Mouse (Mus musculus) cerebral cortex, adult 2 months (tissue): ENCODE data around the gene Cfap36.

Source experiments
- WGBS: fragments of 180-500 bp; shearing (Covaris S2); methylation state at CpG from one replicate; pipeline ENCODE4 v1.1.7; 2018; 5-methylcytosine and 5-hydroxymethylcytosine counted together

The Cfap36 gene

DNA sequence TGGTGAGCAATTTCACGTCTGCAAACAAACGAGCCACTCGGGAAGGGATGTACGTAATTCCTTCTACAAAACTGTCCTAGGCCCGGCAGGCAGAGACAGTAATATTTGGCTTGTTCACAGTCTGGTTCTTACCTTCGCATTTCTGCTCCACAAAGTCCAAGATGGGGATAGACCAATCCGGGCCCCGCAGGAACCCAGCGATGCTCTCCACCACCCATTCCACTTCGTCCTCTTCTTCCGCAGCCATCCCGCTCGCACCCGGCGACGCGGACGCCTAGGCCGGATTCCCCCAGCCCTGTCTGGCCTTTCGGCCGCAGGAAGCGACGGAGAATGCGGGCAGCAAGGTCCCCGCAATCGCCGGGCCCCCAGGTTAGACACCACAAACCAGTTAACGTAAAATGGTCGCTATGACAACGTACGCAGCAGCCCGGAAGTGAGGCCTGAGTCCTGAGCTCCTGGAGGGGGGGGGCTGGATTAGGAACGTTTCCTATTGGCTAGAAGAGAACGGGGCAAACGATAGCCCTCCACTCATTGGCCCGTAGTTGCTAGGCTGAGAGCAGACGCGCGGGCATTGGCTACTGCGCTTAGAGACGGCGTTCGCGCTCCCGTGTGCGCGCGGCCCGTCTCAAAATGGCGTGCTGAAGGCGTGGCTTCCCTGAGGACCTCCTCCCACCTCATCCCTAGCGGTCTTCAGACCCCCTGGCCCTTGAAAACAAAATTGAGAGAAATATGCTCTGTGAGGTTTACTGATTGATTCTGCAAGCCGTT, at the start of gene Cfap36:
Gene Cfap36, minus strand, starts transcription at position 527 of the 768 bp plus-strand sequence.
- WGBS, result under 1% methylated on average over 53 of the region's 53 CpGs

DNA sequence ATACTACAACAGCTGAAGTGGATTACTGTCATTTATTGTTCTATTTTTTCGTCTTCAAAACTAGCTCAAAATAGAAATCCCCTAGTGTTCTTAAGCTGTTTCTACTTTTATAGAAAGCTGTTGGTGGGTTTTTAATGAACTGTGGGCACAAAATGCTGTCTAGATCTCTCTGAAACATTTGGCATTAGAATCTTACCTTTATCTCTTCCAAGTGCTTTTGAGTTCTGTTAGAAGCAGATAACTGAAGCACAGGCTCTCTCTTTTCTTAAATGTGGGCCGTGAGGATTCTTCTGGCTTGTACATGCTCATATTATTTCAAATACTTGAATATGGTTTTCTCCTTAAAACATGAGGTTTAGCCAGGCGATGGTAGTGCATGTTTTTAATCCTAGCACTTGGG, 27.5 kb upstream of the Cfap36 start:
- WGBS, result 72% methylated on average over 3 of the region's 3 CpGs

DNA sequence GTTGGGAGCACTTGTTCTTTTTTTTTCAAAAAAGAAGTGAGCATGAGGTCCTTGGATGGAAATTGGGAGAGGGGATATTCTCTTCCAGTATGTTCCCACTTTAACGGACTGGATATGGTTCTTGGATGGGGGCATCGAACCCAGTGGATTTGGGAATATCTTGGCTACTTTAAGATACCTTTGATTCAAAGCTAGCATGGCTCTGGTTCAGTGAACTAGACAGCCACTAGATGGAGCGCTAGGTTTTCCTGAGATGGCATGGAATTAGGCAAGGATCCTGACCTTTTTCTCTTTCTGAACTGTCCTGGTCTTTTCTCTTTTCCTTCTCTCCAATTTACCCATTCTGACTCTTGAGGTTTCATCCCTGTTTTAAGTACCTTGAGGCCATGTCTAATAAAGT, 20.6 kb upstream of the Cfap36 start:
- WGBS, result 19% methylated on average over 3 of the region's 3 CpGs

DNA sequence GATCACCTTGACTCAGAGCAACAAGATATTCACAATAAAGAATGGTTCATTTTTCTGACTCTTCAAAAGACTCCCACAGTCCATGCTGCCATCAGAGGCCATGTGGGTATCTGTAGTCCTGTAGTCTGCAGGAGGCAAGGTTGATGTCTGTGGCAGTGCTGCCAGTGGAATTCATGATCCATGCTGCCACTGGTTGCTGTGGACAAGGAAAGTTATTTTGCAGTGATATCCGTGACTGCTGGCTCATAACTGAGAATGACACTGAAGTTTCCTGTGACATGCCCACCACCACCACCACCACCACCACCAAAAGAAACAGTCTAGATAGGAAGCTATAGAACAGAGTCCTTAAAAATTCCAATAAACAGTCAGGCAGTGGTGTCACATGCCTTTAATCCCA, 7.4 kb upstream of the Cfap36 start:
- WGBS, result 88% methylated on average over 1 of the region's 1 CpGs

DNA sequence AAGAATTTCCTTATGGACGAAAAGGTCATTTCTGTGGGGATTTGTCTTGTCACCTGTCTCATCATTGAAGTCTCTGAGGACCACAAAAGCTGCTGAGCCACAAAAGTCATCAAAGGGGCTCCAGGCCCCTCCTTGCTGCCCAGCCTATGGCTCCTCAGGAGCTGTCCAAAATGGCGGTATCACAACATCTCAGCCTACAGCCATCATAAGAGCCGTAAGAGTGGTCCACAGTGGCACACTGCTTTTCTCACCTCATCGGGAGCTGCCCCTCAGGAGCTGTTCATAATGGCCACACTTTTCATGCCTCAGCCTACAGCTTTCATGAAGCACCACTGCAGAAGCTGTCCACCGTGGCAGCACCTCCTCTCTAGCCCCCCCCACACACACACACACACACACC, 1.2 kb upstream of the Cfap36 start:
- 94% methylated on average over 5 of the region's 5 CpGs for WGBS

DNA sequence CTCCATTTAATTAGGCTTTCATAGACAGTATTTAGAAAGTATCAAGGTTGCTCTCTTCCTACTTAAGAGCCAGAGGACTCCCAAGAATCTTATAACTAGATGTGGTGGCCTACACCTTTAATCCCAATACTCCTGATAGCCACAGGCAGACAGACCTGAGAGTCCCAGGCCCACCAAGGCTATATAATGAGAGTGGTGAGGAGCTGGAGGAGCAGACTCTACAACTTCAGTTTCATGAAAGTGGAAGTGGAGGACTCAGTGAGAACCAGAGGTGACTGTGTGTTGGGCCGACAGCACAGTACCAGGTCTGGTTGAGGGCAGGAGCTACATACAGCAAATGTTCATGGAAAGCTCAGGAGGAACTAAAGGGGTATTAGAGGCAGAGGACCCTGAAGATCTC, 516 bp upstream of the Cfap36 start:
- WGBS, result 94% methylated on average over 1 of the region's 1 CpGs

DNA sequence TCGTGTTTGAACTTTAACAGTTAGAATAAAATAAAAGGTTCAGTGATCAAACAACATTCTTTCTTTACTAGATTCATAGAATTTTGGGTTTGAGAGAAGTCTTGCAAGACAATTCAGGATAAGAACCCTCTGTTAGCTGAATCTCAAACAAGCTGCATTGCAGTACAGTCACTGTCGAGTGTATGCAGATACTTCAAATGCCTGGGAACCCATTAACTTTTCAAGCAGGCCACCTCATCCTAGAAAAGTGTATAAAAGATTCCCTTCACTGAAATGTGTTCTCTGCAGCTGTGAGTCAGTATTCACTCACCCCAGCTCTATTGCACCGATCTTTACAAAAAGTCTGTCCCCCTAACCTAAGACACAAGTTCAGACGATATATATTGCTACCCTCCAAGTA, 1.2 kb downstream of the Cfap36 start:
- 22% methylated on average over 4 of the region's 4 CpGs for WGBS

DNA sequence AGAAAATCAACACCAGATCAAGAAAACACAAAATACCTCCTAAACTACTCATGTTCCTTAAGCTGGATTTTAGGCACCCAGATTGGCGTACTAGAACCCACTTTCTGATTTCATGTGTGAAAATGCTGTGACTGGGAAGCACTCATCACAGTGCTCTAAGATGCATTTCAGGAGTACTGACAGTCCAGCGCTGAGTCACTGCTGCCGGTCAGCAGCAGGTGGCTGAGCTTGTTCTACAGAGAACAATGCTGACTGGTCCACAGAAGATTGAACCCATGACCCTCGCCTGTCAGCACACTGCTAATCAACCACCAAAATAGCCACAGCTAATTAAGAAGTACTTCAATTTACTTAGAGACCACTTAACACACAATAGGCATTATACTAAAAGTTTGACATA, 5.2 kb downstream of the Cfap36 start:
- WGBS, result 55% methylated on average over 4 of the region's 4 CpGs

DNA sequence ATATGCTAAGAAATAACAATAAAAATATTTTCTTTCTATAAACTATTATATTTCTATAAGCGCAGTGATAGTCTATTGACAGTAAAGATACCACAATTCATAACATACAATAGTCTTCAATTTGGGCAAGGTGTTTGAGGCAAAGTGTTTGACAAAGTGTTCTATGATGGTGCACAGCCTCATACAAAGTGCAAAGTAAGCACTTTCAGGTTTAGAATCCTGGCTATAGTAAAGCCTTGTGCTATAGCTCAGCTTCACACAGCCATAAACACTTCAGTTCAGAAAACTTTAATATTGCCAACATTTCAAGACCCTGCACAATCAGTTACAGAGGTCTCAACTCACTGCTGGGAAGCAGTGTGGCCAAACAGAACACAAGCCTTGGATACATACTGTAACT, 7.9 kb downstream of the Cfap36 start:
- WGBS, result 100% methylated on average over 1 of the region's 1 CpGs

DNA sequence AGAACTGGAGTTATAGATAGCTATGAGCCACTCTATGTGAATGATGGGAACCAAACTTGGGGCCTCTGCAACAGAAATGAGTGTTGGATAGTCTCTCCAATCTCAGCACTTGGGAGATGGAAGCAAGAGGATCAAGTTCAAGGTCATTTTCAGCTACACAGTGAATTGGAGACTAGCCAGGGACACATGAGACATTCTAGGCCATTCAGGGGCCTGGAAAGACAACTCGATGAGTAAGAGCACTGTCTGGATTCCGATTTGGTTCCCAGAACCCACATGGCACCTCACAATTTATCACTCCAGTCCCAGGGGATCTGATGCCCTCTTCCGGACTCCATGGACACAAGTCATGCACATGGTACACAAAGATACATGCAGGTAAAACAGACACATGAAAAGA, 8.7 kb downstream of the Cfap36 start:
- WGBS, result 84% methylated on average over 3 of the region's 3 CpGs

DNA sequence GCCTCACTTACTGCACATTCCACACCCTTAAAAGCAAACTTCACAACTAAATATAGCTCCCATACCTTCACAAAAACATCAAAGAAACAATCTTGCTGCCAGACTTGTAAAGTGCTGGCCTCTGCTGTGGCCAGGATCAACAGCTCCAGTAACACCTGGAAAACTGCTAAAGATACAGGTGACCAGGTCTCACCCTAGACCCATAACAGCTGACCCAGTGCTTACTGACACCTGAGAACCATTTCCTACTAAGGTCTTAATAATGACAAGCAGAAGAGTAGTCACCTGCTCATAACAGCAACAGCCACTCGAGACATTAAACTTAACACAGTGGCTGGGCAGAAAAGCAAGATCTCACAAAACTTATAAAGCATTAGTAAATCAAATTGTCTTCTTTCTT, 13.6 kb downstream of the Cfap36 start:
- WGBS, result 96% methylated on average over 1 of the region's 1 CpGs

DNA sequence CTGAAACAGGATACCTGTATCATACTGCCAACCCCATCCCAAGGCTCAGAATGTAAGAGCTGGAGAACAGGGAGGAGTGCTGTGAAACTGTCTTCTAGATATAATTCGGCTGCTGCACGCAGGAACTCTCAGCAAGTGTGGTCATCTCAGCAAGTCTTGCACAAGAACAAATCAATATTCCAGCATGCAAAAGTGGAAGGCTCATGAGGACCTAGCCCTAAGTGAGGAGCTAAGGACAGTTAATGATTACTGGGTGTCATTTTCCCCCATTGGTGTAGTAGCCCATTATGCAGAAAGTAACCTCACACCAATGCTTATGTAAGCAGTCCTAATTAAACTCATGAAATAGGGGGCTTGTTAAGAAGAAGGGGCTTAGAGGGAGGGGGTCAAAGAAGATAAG, 18.3 kb downstream of the Cfap36 start:
- WGBS, result 94% methylated on average over 2 of the region's 2 CpGs

DNA sequence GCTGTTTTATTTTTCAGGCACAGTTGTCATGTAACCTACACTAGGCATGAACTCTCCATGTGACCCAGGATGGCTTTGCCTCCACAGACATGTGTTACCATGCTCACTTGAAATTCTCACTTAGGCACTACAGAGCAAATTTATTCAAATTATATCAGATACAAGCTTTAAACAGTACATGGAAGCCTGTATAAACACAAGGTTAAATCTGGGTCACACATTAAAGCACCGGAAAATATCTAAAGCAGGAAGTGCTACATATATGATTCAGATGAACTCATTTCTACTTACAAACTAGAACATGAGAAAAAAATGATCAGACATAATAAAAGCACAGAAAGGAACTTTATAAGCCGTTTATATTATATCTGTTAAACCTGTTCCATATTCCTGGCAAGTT, 22.5 kb downstream of the Cfap36 start:
- WGBS, result 78% methylated on average over 2 of the region's 2 CpGs

DNA sequence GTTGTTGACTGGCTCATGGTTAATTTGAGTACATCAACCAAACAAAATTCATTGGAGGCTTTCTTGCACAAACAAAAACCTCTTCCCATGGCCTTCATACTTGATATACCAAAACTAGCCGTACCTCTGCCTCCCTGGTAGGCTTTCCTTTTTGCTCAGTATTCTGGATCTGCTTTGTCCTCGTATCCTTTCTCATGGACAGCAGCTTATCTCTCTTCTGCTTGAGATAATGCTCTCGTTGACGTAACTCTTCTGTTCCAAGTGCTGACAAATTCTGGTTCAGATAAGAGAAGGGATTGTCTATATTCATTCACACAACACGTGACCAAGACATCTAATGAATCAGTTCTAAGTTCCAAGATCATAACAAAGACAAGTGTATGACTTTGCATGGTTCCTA, 24.9 kb downstream of the Cfap36 start:
- 82% methylated on average over 5 of the region's 5 CpGs for WGBS

DNA sequence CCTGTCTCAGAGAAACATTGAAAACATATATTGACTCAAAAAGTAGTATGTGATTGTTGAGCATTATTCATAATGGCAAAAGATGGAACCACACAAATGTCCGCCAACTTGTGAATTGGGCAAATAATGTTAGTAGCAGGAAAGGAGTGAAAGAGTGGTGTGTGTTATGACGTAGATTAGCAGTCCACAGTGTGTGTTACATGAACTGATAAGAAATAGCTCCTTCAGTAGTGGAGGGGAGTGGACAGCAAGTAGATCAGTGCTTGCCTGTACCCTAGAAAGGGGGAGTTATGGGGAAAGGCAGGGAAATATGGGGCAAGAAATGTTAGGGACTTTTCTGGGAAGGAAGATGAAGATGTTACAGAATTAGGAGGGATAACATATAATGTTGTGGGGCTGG, 31.0 kb downstream of the Cfap36 start:
- 93% methylated on average over 2 of the region's 2 CpGs for WGBS

DNA sequence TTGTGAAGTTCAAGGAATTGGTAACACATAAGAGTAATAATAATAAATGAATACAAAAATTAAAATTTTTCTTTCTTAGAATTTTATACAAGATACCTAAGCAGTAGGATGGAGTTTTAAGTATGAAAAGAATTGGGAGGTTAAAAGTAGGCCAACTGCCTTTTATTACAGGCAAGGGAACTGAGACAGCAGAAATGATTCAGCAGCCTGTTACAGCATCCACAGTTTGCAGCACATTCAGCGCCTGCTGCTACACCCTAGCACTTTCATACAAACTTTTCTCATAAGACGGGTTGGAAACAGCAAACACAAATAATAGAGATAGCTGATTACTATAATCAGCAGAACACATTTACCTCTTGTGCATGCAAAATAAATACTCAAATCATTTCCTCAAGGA, 37.4 kb downstream of the Cfap36 start:
- 58% methylated on average over 2 of the region's 2 CpGs for WGBS

DNA sequence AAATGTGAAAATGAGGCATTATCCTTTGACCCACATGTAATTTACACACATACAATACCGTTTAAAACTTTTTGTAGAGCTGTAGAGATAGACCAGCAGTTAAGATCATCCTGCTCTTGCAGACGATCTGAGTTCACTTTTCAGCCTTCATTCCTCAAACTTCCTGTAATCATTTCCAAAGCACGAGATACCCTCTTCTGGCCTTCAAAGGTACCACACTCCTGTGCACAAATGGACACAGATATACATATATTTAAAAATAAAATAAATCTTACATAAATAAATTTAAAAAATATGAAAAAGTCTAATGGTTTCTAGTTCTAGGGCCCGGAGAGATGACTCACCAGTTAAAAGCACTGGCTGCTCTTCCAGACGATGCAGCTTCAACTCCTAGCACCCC, 43.6 kb downstream of the Cfap36 start:
- 67% methylated on average over 5 of the region's 5 CpGs for WGBS

DNA sequence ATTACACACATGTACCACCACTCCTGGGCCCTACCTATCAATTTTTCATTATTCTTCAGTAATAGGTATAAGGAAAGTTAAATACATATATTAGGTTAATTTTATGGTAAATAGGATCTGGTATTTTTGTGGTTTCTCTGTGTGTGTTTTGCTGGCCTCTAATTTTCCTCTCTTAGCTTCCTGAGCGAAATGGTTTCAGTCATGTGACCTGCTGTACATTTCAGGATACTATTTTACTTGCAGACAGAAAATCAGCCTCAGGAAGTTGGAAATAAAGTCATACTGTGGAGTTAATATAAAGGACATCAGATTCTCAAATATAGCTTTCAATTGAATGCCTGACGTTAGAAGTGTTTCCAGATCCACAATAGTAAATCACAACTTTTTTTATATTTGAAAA, 58.2 kb downstream of the Cfap36 start:
- WGBS, result 61% methylated on average over 2 of the region's 2 CpGs

DNA sequence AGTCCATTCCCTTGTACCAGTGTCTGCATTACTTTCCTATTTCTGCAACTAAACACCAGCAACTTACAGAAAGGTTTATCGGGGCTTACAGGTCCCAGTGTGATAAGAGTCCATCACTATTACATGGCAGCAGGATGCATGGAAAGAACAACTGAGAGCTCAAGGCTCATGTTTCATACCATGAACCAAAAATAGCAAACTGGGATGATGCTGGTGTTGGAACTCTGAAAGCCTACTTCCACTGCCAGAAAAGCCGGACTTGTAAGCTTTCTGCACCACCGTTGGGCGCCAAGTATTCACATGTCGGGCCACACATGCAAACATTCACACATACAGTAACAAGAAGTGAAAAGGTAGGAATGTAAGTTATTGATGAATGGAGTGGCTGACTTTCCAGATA, 65.5 kb downstream of the Cfap36 start:
- WGBS, result 79% methylated on average over 5 of the region's 5 CpGs

DNA sequence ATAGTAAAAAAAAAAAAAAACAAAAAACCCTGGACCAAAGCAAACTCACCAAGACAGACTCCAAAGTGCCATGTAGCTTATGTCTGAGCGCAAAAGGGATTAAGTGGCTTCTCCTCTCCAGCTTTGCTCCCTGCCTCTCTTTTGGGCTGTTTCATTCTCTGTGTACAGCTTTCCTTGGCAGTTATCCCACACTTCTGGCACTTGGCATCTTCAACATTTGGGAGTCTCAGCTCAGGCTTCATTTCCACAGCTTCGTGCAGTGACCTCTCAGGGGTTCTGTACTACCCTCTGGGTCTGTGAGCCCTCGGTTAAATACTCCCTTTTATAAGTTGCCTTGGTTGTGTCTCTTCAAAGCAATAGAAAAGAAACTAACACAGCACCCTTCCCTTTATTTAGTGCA, 66.6 kb downstream of the Cfap36 start:
- 36% methylated on average over 3 of the region's 3 CpGs for WGBS

DNA sequence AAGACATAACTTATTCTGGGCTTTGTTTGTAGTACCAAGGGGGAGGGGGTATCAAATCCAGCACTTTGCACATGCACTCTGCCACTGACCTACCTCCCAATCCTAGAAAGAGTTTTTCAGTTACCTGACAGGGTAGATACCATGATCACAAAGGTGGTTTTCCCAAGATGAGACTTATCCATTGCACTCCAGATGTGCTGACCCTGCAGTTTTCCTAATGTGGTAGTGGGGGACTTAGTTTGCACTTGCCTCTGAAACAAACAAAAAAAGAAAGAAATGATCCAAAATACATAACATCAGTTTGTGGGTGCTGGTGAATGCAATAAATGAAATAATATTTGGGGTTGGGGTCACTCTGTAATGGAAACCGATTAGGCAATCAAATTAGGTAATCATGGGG, 67.9 kb downstream of the Cfap36 start:
- 94% methylated on average over 1 of the region's 1 CpGs for WGBS

DNA sequence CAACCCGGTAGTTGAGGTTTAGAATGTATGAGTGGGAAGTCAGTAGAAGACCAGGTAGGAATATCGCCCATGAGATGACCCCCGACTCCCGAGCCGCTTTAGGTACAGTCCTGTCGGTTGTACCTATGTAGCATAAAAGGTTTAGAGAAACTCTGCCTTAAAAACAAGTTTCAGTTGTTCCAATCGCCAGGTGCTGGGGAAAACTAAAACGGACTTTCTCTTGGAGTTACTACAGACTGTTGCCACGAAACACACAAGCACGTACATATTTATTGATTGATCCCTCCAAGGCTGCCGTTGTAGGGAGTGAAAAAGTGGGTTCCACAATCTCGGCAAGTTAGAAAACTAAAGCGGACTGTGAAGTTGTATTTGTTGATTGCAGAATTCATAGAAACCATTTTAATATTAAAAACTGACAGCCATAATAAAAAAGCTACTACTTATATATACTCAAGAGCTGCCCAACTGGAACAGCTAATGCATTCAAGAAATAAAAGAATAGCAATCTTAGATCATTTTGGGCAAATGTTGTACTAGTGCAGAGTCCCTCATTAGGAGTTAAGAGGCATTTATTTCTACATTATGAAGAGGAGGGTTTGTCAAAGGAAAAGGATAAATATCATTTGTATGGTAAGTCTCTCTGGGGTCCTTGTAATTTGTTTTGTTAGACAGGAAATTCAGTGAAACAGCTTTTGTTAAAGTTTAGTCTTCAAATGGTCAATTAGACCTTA, 73.3 kb downstream of the Cfap36 start:
- WGBS, result 2% methylated on average over 13 of the region's 13 CpGs

DNA sequence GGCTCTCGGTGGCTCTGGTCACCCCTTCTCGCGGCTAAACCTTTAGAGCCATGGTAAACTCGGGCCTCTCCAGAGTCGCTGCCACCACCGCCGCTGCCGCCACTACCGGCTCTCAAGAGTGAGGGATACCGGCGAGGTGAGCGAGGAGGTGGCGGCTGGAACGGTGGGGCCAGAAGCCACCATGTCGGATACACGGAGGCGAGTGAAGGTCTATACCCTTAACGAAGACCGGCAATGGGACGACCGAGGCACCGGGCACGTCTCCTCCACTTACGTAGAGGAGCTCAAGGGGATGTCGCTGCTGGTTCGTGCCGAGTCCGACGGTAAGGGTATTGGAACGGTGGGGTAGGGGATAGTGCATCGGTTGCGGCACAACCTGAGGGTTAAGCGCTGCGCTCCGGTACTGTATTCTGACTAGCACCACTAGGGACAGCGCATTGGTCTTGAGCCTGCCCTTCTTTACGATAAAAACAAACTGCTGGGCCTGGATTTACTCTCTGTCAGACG, 74.0 kb downstream of the Cfap36 start:
- WGBS, result under 1% methylated on average over 38 of the region's 38 CpGs
